Mouse (Mus musculus) stomach, postnatal 0 days (tissue): Measurements from ENCODE around the gene 4930502E18Rik.

ENCODE experiments used
- CTCF ChIP-seq: IDR thresholded peaks from 2 replicates; pipeline ENCODE4 v1.5.1; 2016; ENCODE audit warnings: antibody characterized with exemption, low read depth, mild to moderate bottlenecking, moderate library complexity
- EP300 ChIP-seq: optimal IDR thresholded peaks from 2 replicates; pipeline ENCODE3; 2016; ENCODE audit warnings: antibody characterized with exemption

GRCm38 (mm10) chrX:53728967-53729366 lies 4.3 kb downstream of the 4930502E18Rik start:
- no peak for TF ChIP-seq CTCF
- TF ChIP-seq EP300 = no peak
